Mouse (Mus musculus) lung, postnatal 14 days (tissue): ENCODE data around the gene Pcca.
"Not testable (repeated sequence)": the region's sequence is repeated elsewhere in the genome, so short reads cannot be mapped to it uniquely, and the experiment has no call there.

Experiments
- DNase-seq: peaks from one replicate; pipeline ENCODE4 v3.0.0; 2021

Gene Pcca

GRCm38 (mm10) chr14:122570862-122571261 lies 36.7 kb downstream of the Pcca start:
- DNase-seq: no peak

- no peak for DNase-seq
Measured at GRCm38 (mm10) chr14:122574064-122574751, 40.1 kb downstream of the Pcca start.

DNA sequence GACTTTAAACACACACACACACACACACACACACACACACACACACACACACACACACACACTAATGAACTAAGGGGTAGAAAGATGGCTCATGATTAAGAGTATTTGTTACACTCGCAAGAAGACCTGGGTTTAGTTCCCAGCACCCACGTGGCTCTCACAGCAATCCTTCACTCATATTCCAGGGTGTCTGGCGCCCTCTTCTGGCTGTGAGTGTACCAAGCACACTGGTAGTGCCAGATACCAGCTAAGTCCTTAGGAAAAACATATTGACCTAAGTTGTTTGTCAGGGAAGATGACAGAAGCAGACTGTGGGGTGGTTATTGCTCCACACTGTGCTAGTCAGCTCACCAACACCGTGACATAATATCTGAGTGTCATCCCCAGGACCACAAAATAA lies 43.7 kb downstream of the Pcca start:
- DNase-seq: no peak

DNA sequence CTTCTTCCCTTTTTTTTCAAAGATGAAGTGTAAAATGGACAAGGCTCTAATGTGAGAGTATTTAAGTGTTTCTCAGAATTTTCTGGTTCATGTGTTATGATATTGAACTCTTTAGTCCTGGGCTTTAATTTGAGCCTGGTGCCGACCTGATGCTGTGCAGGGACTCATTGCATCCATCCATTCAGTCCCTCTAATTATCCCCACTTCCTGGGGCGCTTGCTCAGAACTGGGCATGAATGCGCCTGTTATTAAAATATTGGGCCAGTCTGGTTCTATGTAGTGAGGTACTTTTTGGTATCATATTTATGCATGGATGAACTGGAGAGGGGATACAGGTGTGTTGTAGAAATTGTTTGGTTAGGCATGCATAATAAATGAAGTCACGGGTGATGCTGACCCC lies 47.9 kb downstream of the Pcca start:
- DNase-seq: no peak

- DNase-seq: no peak
Measured at GRCm38 (mm10) chr14:122582491-122583077, 48.5 kb downstream of the Pcca start.

- DNase-seq: not testable (repeated sequence)
Measured at GRCm38 (mm10) chr14:122584087-122584486, 50.0 kb downstream of the Pcca start.

DNA sequence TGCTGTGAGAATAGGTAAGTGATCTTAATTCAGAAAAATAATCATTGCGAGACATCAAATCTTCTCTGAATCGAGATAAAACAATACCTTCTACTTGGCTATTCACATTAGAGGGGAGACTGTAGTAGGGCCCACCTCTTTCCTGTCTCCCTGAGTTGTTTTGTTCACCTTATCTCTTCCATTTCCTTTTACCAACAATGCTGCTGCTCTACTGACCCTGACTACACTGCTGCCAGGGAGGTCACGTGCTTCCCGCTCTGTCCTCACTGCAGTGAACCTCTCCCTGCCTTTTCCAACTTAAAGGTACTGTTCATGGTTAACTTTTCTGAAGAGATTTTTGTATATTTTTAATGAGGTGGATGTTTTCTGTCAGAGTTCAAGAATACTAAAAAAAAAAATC lies 52.8 kb downstream of the Pcca start:
- peak; percentile 12 for DNase-seq

GRCm38 (mm10) chr14:122597534-122597933 lies 63.4 kb downstream of the Pcca start:
- DNase-seq: no peak

DNA sequence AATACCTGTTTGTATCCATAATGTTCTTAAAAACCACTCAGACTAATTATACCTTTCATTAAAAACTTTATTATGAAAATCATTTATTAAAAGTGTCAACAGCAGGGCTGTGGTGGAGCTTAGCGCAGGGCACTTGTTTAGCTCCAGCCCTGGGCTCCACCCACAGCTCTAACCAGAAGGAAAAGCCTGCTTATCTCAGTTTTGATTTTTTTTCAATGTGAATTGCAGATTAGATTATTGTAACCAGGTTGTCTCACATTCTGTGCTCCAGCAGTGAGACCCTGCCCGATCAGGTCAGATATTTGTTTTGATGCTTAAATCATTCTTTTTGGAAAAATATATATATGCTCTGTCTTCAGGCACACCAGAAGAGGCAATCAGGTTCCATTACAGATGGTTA lies 64.7 kb downstream of the Pcca start:
- DNase-seq: no peak

- no peak for DNase-seq
Measured at GRCm38 (mm10) chr14:122599839-122600238, 65.7 kb downstream of the Pcca start.

GRCm38 (mm10) chr14:122602701-122603100 lies 68.6 kb downstream of the Pcca start:
- no peak for DNase-seq

DNA sequence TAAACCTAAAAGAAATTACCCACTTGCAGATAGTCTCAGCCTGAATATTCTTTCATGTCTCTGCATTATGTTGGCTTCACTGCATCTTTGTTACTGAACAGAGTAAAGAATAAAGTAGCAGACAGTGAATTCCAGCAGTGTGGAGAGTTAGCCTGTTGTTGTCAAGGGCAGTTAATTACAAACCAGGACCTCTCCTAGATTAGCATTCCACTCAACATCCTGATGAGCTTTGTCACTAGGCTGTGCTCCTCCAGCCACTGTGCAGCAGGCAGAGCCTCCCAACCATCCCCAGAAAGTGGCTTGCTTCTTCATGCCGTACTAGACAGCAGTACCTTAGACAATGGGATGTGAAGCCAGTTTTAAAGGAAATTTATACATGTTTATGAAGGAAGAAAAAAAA lies 72.4 kb downstream of the Pcca start:
- no peak for DNase-seq

GRCm38 (mm10) chr14:122607456-122607855 lies 73.3 kb downstream of the Pcca start:
- no peak for DNase-seq

- no peak for DNase-seq
Measured at GRCm38 (mm10) chr14:122608323-122608722, 74.2 kb downstream of the Pcca start.

GRCm38 (mm10) chr14:122611035-122611434 lies 76.9 kb downstream of the Pcca start:
- DNase-seq: no peak

- no peak for DNase-seq
Measured at GRCm38 (mm10) chr14:122612317-122612716, 78.2 kb downstream of the Pcca start.

DNA sequence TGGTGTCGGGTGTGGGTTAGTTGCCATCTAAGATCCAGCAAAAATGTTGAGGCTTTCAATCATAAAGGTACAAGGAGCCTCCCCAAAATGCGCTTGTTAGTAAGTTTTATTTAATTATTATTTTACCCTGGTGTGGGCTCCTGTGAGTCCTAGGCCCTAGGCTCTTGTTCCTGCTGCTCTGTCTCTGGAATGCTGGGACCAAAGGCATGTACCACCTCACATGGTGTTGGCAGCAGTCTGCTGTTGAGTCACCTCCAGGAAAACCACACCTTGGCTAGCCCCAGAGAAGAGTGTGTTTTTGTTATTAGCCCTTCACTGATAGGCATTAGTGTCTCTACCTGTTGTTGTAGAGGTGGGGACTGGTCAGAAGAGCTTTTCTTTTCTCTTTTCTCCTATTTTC lies 83.5 kb downstream of the Pcca start:
- no peak for DNase-seq

GRCm38 (mm10) chr14:122633416-122633815 lies 99.3 kb downstream of the Pcca start:
- DNase-seq: no peak

- DNase-seq: no peak
Measured at GRCm38 (mm10) chr14:122636601-122637000, 102.5 kb downstream of the Pcca start.

DNA sequence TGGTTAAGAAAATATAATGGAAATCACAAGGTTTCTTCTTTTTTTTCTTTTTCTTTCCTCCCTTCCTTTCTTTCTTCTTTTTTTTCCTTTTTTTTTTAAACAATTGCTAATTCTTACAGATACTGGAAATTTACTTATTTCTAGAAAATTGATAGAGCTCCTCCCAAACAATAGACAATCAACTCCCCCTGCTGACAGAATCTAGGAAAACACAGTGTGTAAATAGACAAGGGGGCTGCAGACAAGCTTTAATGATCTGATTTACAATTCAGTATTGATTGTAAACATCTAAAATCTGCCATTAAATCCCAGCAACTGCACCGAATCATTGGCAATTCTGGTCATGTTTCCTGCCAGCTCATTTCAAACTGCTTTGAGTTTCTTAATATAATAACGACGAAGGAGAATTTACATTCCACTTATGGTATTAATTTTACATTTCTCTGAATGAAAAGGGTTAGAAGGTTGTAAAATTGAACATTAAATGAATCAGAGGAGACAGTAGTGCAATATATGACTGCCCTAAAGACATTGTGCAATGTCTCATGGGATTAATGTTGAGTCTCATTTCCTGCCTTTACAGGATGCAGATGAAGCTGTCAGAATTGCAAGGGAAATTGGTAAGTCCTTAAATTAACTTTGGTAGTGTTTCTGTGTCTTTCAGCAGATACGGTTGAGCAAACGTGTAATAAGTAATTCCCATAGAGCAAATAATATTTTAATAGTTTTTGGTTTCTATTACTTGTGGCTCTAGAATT lies 103.9 kb downstream of the Pcca start:
- no peak for DNase-seq

DNA sequence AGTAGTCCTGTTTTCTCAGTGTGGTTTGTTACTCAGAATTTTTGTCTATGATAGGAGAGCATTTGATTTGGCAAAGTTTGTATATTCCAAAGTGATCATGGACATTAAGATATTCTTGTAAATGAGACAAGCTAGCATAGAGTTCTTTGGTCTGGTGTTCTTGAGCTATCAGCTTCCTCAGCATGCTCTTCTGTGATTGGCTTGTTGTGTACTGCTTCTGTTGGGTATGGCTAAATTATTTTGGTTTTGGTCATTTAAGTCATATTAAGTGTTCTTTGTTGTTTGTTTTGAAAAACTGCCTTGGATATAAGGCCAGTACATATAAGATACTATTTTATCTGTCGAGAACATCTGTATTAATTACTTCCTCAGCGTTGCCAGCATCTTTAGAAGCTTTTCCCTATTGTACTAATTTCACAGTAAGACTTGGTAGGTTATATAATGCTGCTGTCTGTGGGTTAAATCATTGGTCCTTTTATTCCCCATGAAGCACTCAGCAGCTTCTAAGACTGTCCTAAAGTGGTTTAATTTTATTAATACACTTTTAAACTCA lies 105.1 kb downstream of the Pcca start:
- DNase-seq: no peak

DNA sequence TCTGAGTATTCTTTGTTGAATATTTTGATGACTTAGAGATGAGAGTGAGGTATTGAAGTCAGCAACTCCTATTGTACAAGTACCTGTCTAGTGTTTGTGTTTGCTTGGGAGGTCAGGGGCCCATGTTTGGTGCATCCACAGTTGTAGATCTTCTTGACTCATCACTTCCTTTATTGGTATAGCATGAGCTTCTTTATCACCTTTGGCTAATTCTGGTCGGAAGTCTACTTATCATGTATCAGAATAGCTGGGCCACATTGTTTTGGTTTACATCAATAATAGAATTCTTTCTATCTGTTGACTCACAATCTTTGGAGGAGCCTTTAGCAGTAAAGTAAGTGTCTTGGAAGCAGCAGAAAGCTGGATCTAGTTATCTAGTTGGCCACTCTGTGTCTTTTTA lies 108.3 kb downstream of the Pcca start:
- no peak for DNase-seq

- no peak for DNase-seq
Measured at GRCm38 (mm10) chr14:122648214-122648613, 114.1 kb downstream of the Pcca start.
